Mouse (Mus musculus) macrophage (primary cell): ENCODE measurements around the gene Pi4kb. TPM values are rescaled to one million over a fixed set of nuclear protein-coding genes. Genes with fewer than 3 reads are reported as not detected.

Source experiments
- H3K27ac ChIP-seq: fragments of 350-480 bp; formaldehyde crosslinking; 2 replicates; pipeline ENCODE4 v1.9.0; 2021
- H3K36me3 ChIP-seq: fragments of 350-480 bp; formaldehyde crosslinking; 2 replicates; pipeline ENCODE4 v1.9.0; 2021; ENCODE audit errors: inconsistent target
- H3K4me3 ChIP-seq: fragments of 350-480 bp; formaldehyde crosslinking; 2 replicates; pipeline ENCODE4 v1.9.0; 2021; ENCODE audit errors: inconsistent target
- H3K79me2 ChIP-seq: fragments of 350-480 bp; formaldehyde crosslinking; 2 replicates; pipeline ENCODE4 v1.9.0; 2021; ENCODE audit errors: inconsistent target
- WGBS: methylation state at CpG from one replicate; pipeline ENCODE4 v1.1.7; 2026; ENCODE audit warnings: inconsistent platforms; ENCODE audit not compliant: missing documents; 5-methylcytosine and 5-hydroxymethylcytosine counted together
- polyA plus RNA-seq: library from polyadenylated mRNA; stranded (reverse); fragments of 250-400 nt; gene quantifications from 3 replicates; pipeline ENCODE4 v1.2.4, GENCODE M21; 2018; ENCODE audit warnings: inconsistent platforms

Gene Pi4kb
- polyA plus RNA-seq, 1 experiment from 2014 or later = 61.5 TPM

- Histone ChIP-seq H3K4me3 (no peak overlapping the region), H3K27ac (no peak overlapping the region), H3K36me3 (peaks cover 27% of the 10 kb centered on the region; the same call in 1 of the 2 replicates), H3K79me2 (peaks cover 94% of the 10 kb centered on the region)
- WGBS = 80% methylated on average over 11 of the region's 11 CpGs
Observed at GRCm38 (mm10) chr3:94984312-94984711, 9.8 kb downstream of the Pi4kb start.

GRCm38 (mm10) chr3:94985513-94985912 lies 11.0 kb downstream of the Pi4kb start:
- Histone ChIP-seq H3K79me2 (peaks cover 90% of the 10 kb centered on the region), H3K36me3 (peaks cover 33% of the 10 kb centered on the region; the same call in 1 of the 2 replicates), H3K4me3 (no peak overlapping the region), H3K27ac (no peak overlapping the region)
- 95% methylated on average over 2 of the region's 2 CpGs for WGBS

- no peak overlapping the region for H3K4me3 ChIP-seq
- peak overlapping the region; percentile 58 for H3K27ac ChIP-seq
- peaks cover 70% of the 10 kb centered on the region for H3K79me2 ChIP-seq
- H3K36me3 ChIP-seq = peaks cover 32% of the 10 kb centered on the region; the same call in 1 of the 2 replicates
Observed at GRCm38 (mm10) chr3:94987578-94987977, 13.0 kb downstream of the Pi4kb start.

DNA sequence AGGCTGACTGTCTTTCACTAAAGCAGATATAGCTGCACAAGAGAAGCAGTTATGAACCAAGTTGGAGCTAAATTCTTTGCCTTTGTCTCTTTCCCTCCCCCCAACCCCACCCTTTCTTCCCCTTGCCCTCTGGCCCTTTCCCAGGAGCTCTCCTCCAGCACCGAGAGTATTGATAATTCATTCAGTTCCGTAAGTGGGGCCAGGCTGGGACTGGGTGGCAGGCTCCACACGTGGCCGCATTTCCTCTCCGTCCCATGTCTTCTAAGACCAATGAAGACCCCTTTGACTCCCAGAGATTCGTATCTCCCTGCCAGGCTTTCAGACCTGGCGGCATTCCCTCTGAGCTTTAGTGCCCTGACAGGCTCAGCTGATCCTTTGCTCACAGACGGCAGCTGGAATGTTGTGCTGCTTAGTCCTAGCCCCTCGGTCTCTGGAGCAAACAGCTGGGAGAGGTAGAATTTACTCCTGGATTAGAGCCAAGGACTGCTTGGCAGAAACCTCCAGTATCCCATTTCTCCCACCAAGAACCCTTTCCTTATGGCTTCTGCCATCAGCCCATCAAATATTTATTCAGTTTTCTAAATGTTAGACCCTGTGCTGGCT lies 14.7 kb downstream of the Pi4kb start:
- Histone ChIP-seq H3K4me3 (no peak overlapping the region), H3K79me2 (peaks cover 54% of the 10 kb centered on the region), H3K27ac (no peak overlapping the region), H3K36me3 (peaks cover 26% of the 10 kb centered on the region; the same call in 1 of the 2 replicates)
- WGBS = 98% methylated on average over 9 of the region's 9 CpGs

DNA sequence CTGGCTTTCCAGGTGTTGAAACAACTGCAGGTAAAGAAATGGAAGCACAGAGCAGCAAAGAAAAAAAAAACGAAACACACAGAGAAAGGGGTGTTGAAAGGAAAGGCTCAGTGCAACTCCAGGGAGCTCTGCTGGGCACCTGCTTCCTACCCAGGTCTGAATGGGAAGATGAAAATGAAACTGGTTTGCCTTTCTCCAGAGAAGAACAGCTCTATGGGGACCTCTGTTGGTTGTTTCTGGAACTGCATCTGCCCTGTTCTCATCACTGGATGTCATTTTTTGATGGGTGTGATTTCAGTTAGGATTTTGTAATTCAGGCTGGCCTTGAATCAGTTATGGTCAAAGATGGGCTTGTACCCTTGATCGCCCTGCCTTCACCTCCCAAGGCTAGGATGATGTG lies 22.4 kb downstream of the Pi4kb start:
- H3K36me3 ChIP-seq = peaks cover 43% of the 10 kb centered on the region
- H3K4me3 ChIP-seq = no peak overlapping the region
- 28% methylated on average over 2 of the region's 2 CpGs for WGBS
- H3K79me2 ChIP-seq = peaks cover 10% of the 10 kb centered on the region; the same call in 1 of the 2 replicates
- peak overlapping the region; percentile 2; the same call in 1 of the 2 replicates for H3K27ac ChIP-seq

- WGBS = 96% methylated on average over 4 of the region's 4 CpGs
Observed at GRCm38 (mm10) chr3:95002569-95002968, 28.0 kb downstream of the Pi4kb start.

GRCm38 (mm10) chr3:95003273-95003672 lies 28.7 kb downstream of the Pi4kb start:
- Histone ChIP-seq H3K4me3 (no peak overlapping the region), H3K36me3 (peaks cover 76% of the 10 kb centered on the region), H3K79me2 (no peaks in the 10 kb centered on the region), H3K27ac (no peak overlapping the region)

More at GRCm38 (mm10) chr3:95002569-95002968, 28.0 kb downstream of the Pi4kb start:
- Histone ChIP-seq H3K36me3 (peaks cover 74% of the 10 kb centered on the region), H3K79me2 (no peaks in the 10 kb centered on the region), H3K4me3 (no peak overlapping the region), H3K27ac (no peak overlapping the region)

DNA sequence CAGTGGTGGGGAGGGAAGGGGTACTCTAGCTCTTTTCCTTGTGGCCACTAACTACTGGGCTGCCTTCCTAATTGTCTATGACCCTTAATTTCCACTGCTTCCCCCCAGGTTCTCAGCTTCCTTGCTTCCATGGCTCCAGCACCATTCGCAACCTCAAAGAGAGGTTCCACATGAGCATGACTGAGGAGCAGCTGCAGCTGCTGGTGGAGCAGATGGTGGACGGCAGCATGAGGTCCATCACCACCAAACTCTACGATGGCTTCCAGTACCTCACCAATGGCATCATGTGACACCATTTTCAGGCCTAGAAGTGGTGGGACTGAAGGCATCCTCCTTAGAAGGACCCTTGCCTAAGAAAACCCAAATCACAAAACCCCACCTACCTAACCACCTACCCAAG lies 31.1 kb downstream of the Pi4kb start:
- Histone ChIP-seq H3K36me3 (peaks cover 74% of the 10 kb centered on the region), H3K4me3 (no peak overlapping the region), H3K79me2 (no peaks in the 10 kb centered on the region), H3K27ac (no peak overlapping the region)
- 94% methylated on average over 3 of the region's 3 CpGs for WGBS

- H3K36me3 ChIP-seq = peaks cover 72% of the 10 kb centered on the region
- no peak overlapping the region for H3K27ac ChIP-seq
- WGBS = 87% methylated on average over 9 of the region's 9 CpGs
- no peak overlapping the region for H3K4me3 ChIP-seq
- peaks cover 1% of the 10 kb centered on the region; the same call in 1 of the 2 replicates for H3K79me2 ChIP-seq
Observed at GRCm38 (mm10) chr3:95007706-95008105, 33.2 kb downstream of the Pi4kb start.

GRCm38 (mm10) chr3:95010396-95010795 lies 35.9 kb downstream of the Pi4kb start:
- WGBS = 93% methylated on average over 7 of the region's 7 CpGs
- Histone ChIP-seq H3K36me3 (peaks cover 59% of the 10 kb centered on the region), H3K79me2 (peaks cover 19% of the 10 kb centered on the region; the same call in 1 of the 2 replicates), H3K27ac (no peak overlapping the region), H3K4me3 (no peak overlapping the region)

GRCm38 (mm10) chr3:95012982-95013381 lies 38.5 kb downstream of the Pi4kb start:
- Histone ChIP-seq H3K79me2 (peaks cover 19% of the 10 kb centered on the region; the same call in 1 of the 2 replicates), H3K4me3 (no peak overlapping the region), H3K27ac (no peak overlapping the region), H3K36me3 (peaks cover 39% of the 10 kb centered on the region)
- WGBS = 100% methylated on average over 3 of the region's 3 CpGs

GRCm38 (mm10) chr3:95013699-95014427 lies 39.3 kb downstream of the Pi4kb start:
- peaks cover 19% of the 10 kb centered on the region; the same call in 1 of the 2 replicates for H3K79me2 ChIP-seq
- no peak overlapping the region for H3K27ac ChIP-seq
- H3K4me3 ChIP-seq = peak overlapping the region; percentile 75
- WGBS = 48% methylated on average over 13 of the region's 13 CpGs
- H3K36me3 ChIP-seq = peaks cover 30% of the 10 kb centered on the region

- 5% methylated on average over 43 of the region's 44 CpGs for WGBS
- Histone ChIP-seq H3K27ac (0 out of 2 replicates have a peak overlapping the region, but pooled peaks have one; percentile 8), H3K4me3 (peak overlapping the region; percentile 75), H3K36me3 (peaks cover 23% of the 10 kb centered on the region), H3K79me2 (peaks cover 19% of the 10 kb centered on the region; the same call in 1 of the 2 replicates)
Observed at GRCm38 (mm10) chr3:95014428-95015151, 40.1 kb downstream of the Pi4kb start.

DNA sequence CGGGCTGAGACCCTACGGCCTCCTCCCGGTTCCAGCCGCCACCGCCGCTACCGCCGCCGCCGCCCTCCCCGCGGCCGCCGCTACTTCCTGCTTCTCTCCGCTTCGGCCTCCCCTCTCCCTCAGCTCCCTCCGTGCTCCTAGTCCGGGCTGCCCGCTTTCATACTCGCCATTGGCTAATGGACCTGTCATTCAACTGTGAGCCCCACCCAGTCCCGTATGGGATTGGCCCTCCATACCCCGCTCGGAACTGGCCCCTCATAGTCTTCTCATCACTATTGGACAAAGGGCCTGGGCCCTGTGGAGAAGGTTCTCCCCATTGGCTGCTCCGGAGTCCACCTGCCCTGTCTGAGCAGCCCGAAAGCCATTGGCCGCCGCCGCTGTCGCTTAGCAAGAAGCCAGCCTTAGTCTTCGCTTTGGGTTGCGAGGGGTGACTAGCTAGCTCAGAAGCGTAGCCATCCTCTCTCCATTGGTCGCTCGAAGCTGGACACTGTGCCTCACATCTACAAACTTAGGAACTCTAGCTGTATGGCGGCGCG lies 40.9 kb downstream of the Pi4kb start, which contains the start of gene Zfp687:
TSS of gene Zfp687 (minus strand) at position 112 of the 536 bp plus-strand sequence.
- Histone ChIP-seq H3K27ac (peak within 1 kb of the TSS; percentile 85), H3K36me3 (peaks cover 17% of the 10 kb centered on the region), H3K4me3 (peak within 1 kb of the TSS; percentile 75), H3K79me2 (peaks cover 19% of the 10 kb centered on the region; the same call in 1 of the 2 replicates)
- under 1% methylated on average over 30 of the region's 37 CpGs for WGBS
